Mouse (Mus musculus): ENCODE data around the gene Klrb1b.

- TF ChIP-seq CTCF (IDR thresholded peaks at IDR 0.05; ENCODE audit: borderline replicate concordance, extremely low read depth, insufficient read depth, insufficient read length), result no peak
- no peak for TF ChIP-seq POLR2A (IDR thresholded peaks at IDR 0.05; ENCODE audit: borderline replicate concordance, extremely low read depth, insufficient read depth, insufficient read length, poor library complexity, severe bottlenecking)
These were observed 29.3 kb upstream of the Klrb1b start for GRCm38 (mm10) chr6:128855477-128855876.
